ENCODE assay signal across 9 mouse cellular contexts in the genomic region with DNA sequence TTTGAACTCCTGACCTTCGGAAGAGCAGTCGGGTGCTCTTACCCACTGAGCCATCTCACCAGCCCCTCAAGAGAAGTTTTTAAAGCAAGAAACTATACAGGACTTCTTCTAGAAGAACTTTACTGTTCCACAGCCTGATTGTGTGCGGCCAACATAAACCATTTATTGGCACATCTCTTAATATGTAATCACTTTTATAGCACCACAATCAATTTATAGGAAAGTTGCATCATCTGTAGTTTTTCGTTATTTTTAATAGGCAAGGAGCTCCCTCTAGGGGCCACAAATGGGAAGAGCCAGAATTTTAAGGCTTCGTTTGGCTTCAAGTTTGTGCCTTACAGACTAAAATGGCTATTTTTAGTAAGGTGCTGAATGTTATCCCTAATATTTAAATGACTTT. TPM values are rescaled to one million over a fixed set of nuclear protein-coding genes. Genes with fewer than 3 reads are reported as not detected.
DNase-seq lines count a peak whose midpoint lies in the region; ATAC-seq lines count a peak whose summit lies in the region.
"Had no signal": no experiment of that assay in that cellular context is flagged by ENCODE, and none has a peak within 500 bp of the region (broad histone marks: within the 10 kb centered on the region; RNA-seq: fewer than 3 reads in every experiment).

No protein-coding gene starts in this region.

- no peaks in the 10 kb centered on the region; the same call in 1 of the 2 replicates for H3K36me3 ChIP-seq in embryonic facial prominence, embryonic 11.5 days (replicated peaks; ENCODE audit: control insufficient read depth, insufficient read depth, low read depth, low read length)
- H3K36me3 ChIP-seq in embryonic facial prominence, embryonic 10.5 days (replicated peaks): peaks cover 22% of the 10 kb centered on the region

- intact Hi-C loops in left cerebral cortex, postnatal 14 days (cut with DNase I): loop anchor here (5.0 to 10.0 kb wide), 2 partner anchors 277 to 360 kb away; no protein-coding TSS in a partner anchor
- intact Hi-C loops in left cerebral cortex, postnatal 4 days (cut with DNase I): loop anchor here (10.0 kb wide), 2 partner anchors 340 to 1390 kb away; no protein-coding TSS in a partner anchor

- WGBS in embryonic facial prominence, embryonic 11.5 days: 55% methylated on average over 5 of the region's 5 CpGs
- 64% methylated on average over 5 of the region's 5 CpGs for WGBS in embryonic facial prominence, embryonic 10.5 days

- no peak overlapping the region for H3K4me3 ChIP-seq in embryonic facial prominence, embryonic 11.5 days (ENCODE audit: low read depth, low read length)
- H3K4me3 ChIP-seq in embryonic facial prominence, embryonic 10.5 days: no peak overlapping the region
- H3K4me3 ChIP-seq: liver, embryonic 13.5 days had no signal

- no peaks in the 10 kb centered on the region for H3K9me3 ChIP-seq in embryonic facial prominence, embryonic 11.5 days (replicated peaks; ENCODE audit: control insufficient read depth, low read length)
- no peaks in the 10 kb centered on the region for H3K9me3 ChIP-seq in embryonic facial prominence, embryonic 10.5 days
- H3K9me3 ChIP-seq: liver, embryonic 13.5 days had no signal

- no peaks in the 10 kb centered on the region for H3K27me3 ChIP-seq in embryonic facial prominence, embryonic 11.5 days (ENCODE audit: control insufficient read depth, insufficient read depth, low read length)
- H3K27me3 ChIP-seq in embryonic facial prominence, embryonic 10.5 days (replicated peaks; ENCODE audit: low read depth, poor library complexity, severe bottlenecking): no peaks in the 10 kb centered on the region
- H3K27me3 ChIP-seq: liver, embryonic 13.5 days had no signal

- no peak for ATAC-seq in embryonic facial prominence, embryonic 11.5 days (replicated peaks; ENCODE audit: insufficient number of reproducible peaks, low FRiP score, low TSS enrichment, low read depth)
- ATAC-seq in erythroid progenitor cell, adult 5-6 weeks (replicated peaks; ENCODE audit: low FRiP score, poor library complexity, severe bottlenecking): peak; percentile 70

- no peak overlapping the region for H3K4me2 ChIP-seq in embryonic facial prominence, embryonic 11.5 days (ENCODE audit: low read depth, low read length)
- H3K4me2 ChIP-seq: liver, embryonic 13.5 days had no signal

- no peak overlapping the region for H3K27ac ChIP-seq in embryonic facial prominence, embryonic 11.5 days (replicated peaks; ENCODE audit: low read depth, low read length)
- no peak overlapping the region for H3K27ac ChIP-seq in embryonic facial prominence, embryonic 10.5 days (replicated peaks)
- H3K27ac ChIP-seq: liver, embryonic 13.5 days had no signal

- no peak overlapping the region for H3K9ac ChIP-seq in embryonic facial prominence, embryonic 11.5 days (replicated peaks; ENCODE audit: low read length)
- H3K9ac ChIP-seq: liver, embryonic 13.5 days had no signal

- DNase-seq in embryonic facial prominence, embryonic 11.5 days (ENCODE audit: low spot score): peak; percentile 47
- DNase-seq in embryonic facial prominence, embryonic 10.5 days (ENCODE audit: low spot score): no peak
- DNase-seq in left cerebral cortex, postnatal 14 days (ENCODE audit: low spot score in 2 of 2): peak; percentile 25 to 35
- no peak for DNase-seq in left cerebral cortex, postnatal 4 days
- peak; percentile 50 for DNase-seq in CD4-positive, CD25-positive, alpha-beta regulatory T cell, adult 2 months (ENCODE audit: low read depth, low spot score)
- DNase-seq in spleen, postnatal 14 days (ENCODE audit: low spot score in 2 of 2): no peak
- no peak for DNase-seq in thymus, postnatal 36 days
- DNase-seq: liver, embryonic 13.5 days had no signal

- no peaks in the 10 kb centered on the region for H3K4me1 ChIP-seq in embryonic facial prominence, embryonic 11.5 days (ENCODE audit: control insufficient read depth, insufficient read depth, low read length)
- no peaks in the 10 kb centered on the region for H3K4me1 ChIP-seq in embryonic facial prominence, embryonic 10.5 days
- H3K4me1 ChIP-seq: liver, embryonic 13.5 days had no signal

RNA-seq across cellular contexts. Expression of a gene that starts 11.0 kb away (rescaled TPM):
- 78.3 and 85.0 TPM in 2 replicates for polyA plus RNA-seq in embryonic facial prominence, embryonic 11.5 days (2014; fragmentation: Nextera tagmentation; extraction: Ambion mirVana)
- polyA plus RNA-seq in embryonic facial prominence, embryonic 10.5 days (2016; fragmentation: Nextera tagmentation; extraction: Ambion mirVana): 65.9 and 74.8 TPM in 2 replicates
- 10 to 100 TPM; 21.6 to 30.9 TPM for total RNA-seq in left cerebral cortex, postnatal 14 days (2021)
- 10 to 100 TPM; 28.4 to 29.9 TPM for total RNA-seq in left cerebral cortex, postnatal 4 days (2021)
- 45.3 and 109 TPM in 2 replicates for total RNA-seq in erythroid progenitor cell, adult 5-6 weeks (2015; ENCODE audit: low replicate concordance)
- 24.8 and 28.9 TPM in 2 replicates for total RNA-seq in erythroid progenitor cell, adult 5-6 weeks (2017; ENCODE audit: low replicate concordance)

RNA-seq across cellular contexts. Expression of a gene that starts 11.1 kb away (rescaled TPM):
- 50.7 and 52.1 TPM in 2 replicates for polyA plus RNA-seq in embryonic facial prominence, embryonic 11.5 days (2014; fragmentation: Nextera tagmentation; extraction: Ambion mirVana)
- polyA plus RNA-seq in embryonic facial prominence, embryonic 10.5 days (2016; fragmentation: Nextera tagmentation; extraction: Ambion mirVana): 40.5 and 44.9 TPM in 2 replicates
- total RNA-seq in left cerebral cortex, postnatal 14 days (2021): 10 to 100 TPM; 72.6 to 75.9 TPM
- 10 to 100 TPM; 55.4 to 56.6 TPM for total RNA-seq in left cerebral cortex, postnatal 4 days (2021)
- total RNA-seq in erythroid progenitor cell, adult 5-6 weeks (2015; ENCODE audit: low replicate concordance): 7.2 and 15.1 TPM in 2 replicates
- total RNA-seq in erythroid progenitor cell, adult 5-6 weeks (2017; ENCODE audit: low replicate concordance): 14.0 and 16.6 TPM in 2 replicates

Comparison
In these comparisons a context has a peak if more than half of its experiments do, and no peak if none do; other contexts are left out.
1. DNase-seq: peak in embryonic facial prominence, embryonic 11.5 days (single experiment), left cerebral cortex, postnatal 14 days (2 of 2) and CD4-positive, CD25-positive, alpha-beta regulatory T cell, adult 2 months (single experiment); none in embryonic facial prominence, embryonic 10.5 days (single experiment), left cerebral cortex, postnatal 4 days (single experiment), spleen, postnatal 14 days (0 of 2) and thymus, postnatal 36 days (0 of 2).